Mouse (Mus musculus) liver, embryonic 14.5 days (tissue): ENCODE results near the gene Idua.

Experiments used
- CTCF ChIP-seq: IDR thresholded peaks from 2 replicates; pipeline ENCODE4 v1.5.1; 2016; ENCODE audit warnings: antibody characterized with exemption, low read depth, control low read depth
- EP300 ChIP-seq: IDR thresholded peaks from 2 replicates; pipeline ENCODE4 v1.6.1; 2016; ENCODE audit warnings: antibody characterized with exemption, low read depth

DNA sequence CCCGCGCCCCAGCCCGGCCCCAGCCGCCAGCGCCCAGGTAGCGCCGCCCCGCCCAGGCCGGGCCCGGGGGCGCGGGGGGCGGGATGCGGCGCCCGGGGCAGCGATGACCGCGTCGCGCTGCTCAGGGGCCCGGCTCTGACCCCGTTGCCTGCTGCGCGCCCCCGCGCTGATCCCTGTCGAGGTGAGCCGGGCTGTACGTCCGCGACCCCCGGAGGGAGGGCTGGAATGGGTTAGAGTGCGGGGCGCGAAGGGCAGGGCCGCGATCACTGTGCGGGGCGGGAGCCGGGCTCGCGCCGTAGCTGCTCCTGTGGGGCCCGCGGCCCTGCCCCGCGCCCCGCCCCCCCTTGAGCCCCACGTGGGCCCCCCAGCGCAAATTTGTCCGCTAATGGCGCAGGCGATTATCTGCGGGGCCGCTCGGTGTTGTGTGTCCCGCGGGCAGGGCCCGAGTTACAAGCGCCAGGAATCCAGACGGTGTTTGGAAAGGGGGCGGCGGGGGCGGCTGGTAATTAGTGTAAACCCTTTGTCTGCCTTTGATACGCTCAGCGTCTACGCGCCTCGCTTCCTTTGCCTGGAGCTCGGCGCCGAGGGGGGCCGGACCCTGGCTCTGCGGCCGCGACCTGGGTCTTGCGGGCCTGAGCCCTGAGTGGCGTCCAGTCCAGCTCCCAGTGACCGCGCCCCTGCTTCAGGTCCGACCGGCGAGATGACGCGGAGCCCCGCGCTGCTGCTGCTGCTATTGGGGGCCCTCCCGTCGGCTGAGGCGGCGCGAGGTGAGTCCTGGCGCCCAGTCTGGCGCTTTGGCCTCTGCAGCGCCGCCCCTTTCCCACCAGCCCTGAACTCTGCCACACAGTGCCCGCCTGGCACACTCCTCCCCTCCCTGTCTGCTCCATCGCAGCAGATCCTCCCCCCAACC lies 34.5 kb downstream of the Idua start:
- TF ChIP-seq CTCF (no peak), EP300 (no peak)
